Mouse (Mus musculus): ENCODE results near the gene Zfp442. TPM values are rescaled to one million over a fixed set of nuclear protein-coding genes. Genes with fewer than 3 reads are reported as not detected.
"Not testable (repeated sequence)": the region's sequence is repeated elsewhere in the genome, so short reads cannot be mapped to it uniquely, and the experiment has no call there.

The Zfp442 gene
- polyA plus RNA-seq (2015; fragmentation: Nextera tagmentation; extraction: Ambion mirVana): 8.6 and 9.2 TPM in 2 replicates

DNA sequence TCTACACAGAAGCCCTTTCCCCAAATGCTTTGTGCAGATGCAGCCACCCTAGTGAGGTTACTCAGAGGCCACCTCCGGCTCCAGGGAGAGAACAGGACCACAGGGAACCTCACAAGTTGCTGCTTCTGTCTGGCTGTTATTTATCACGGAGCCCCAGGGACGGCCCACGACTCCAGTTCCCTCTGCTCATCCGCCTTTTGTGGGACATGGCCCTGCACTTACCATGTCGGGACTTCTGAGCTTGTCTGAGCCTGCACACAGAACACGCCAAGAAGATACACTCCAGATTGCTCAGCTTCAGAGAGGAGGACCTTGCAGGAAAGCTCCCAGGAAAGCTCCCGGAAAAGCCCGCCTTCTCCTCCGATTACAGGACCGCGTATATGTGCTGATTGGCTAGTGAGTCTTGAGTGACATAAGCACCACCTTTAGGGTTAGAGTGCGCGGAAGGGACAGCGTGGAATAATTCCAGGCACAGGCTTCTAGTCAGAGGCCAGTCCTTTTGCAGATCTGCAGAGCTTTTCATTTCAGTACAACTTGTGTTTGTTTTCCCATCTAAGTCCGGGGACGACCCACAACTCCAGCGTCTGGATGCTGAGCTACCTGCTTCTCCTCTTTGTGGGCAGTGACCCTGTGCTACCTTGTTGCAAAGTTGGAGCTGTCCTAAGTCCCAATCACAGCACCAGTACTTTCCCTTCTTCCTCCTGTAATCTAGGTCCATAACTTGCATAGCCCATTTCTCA is at the start of gene Zfp442:
Gene Zfp442, minus strand, starts transcription at position 307 of the 740 bp plus-strand sequence.
- under 1% methylated on average over 18 of the region's 18 CpGs for WGBS
- peak; percentile 100 for ATAC-seq
- not testable (repeated sequence) for H3K36me3 ChIP-seq; H3K9me3 ChIP-seq; H3K27me3 ChIP-seq; H3K4me1 ChIP-seq (replicated peaks)
- Histone ChIP-seq H3K27ac (0 out of 2 replicates have a peak within 1 kb of the TSS, but pooled peaks have one; percentile 30), H3K4me3 (replicated peaks) (peak within 1 kb of the TSS; percentile 51), H3K4me2 (replicated peaks) (peak within 1 kb of the TSS; percentile 59), H3K9ac (replicated peaks) (peak within 1 kb of the TSS; percentile 66)

DNA sequence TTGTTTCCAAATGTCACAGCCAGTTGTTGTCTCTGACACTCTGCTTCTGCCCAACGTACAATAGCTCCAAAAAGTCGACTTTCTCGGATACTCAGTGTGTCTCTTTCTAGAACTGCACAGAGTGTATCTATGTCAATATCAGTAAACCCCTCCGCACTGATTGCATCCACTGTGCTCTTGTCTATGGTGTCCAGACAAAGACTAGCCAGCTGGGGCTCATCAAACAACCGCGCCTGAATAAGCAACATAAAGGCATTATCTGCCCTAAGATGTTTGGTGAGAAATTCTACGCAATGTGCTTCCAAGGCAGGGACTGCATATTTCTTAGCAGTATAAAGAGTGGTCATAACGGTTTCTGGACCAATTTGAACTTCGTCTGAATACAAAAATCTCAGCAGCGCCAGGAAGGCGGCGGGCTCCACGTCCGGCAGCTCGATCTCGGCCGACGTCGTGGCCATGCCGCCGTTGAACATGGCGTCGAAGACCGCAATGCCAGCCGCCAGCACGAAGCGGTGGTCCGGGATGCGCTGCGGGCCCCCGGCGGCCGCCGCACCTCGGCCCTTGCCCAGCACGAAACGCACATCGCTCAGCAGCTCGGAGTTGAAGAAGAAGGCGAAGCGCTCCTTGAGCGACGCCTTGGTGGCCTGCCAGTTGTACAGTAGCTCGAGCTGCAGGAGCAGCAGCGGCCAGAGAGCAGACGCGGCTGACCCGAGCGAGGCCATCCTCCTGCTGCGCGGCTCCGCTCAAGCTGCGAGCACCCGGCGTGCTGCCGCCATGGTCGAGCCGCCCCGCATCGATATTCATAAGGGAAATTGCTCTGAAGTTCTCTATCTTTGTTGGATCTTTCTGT is 49.1 kb upstream of the Zfp442 start:
- H3K9ac ChIP-seq (replicated peaks); H3K27ac ChIP-seq; H3K4me1 ChIP-seq (replicated peaks); H3K36me3 ChIP-seq; H3K27me3 ChIP-seq; H3K9me3 ChIP-seq: not testable (repeated sequence)
- 44% methylated on average over 60 of the region's 60 CpGs for WGBS
- peak overlapping the region; percentile 44 for H3K4me2 ChIP-seq (replicated peaks)
- peak overlapping the region; percentile 29 for H3K4me3 ChIP-seq (replicated peaks)
- 0 out of 2 replicates have a peak, but pooled peaks have one; percentile 37 for ATAC-seq

DNA sequence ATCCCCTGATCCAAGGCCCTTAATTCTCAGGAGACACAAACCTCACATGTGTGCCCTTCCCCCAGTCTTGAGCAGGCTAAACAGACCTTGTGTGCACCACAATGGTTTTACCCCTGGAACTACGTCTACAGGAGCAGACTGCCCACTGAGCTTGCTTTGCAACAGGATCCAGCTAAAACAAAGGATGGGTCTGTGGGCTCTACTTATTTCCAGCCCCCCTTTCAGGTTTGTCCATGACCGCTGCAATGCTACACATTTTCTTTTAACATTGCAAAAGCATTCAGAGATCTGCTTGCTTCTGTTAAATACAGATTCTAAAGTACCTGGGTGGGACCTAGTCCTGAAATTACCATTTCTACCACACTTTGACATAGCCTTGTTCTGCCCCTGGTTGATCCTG is 41.7 kb upstream of the Zfp442 start:
- no peaks in the 10 kb centered on the region for H3K27me3 ChIP-seq
- no peak for ATAC-seq
- no peak overlapping the region for H3K27ac ChIP-seq
- no peaks in the 10 kb centered on the region for H3K36me3 ChIP-seq
- 59% methylated on average over 2 of the region's 2 CpGs for WGBS
- no peak overlapping the region for H3K4me3 ChIP-seq (replicated peaks)
- no peak overlapping the region for H3K4me2 ChIP-seq (replicated peaks)
- H3K9me3 ChIP-seq: no peaks in the 10 kb centered on the region
- H3K9ac ChIP-seq (replicated peaks): no peak overlapping the region
- H3K4me1 ChIP-seq (replicated peaks): no peaks in the 10 kb centered on the region

DNA sequence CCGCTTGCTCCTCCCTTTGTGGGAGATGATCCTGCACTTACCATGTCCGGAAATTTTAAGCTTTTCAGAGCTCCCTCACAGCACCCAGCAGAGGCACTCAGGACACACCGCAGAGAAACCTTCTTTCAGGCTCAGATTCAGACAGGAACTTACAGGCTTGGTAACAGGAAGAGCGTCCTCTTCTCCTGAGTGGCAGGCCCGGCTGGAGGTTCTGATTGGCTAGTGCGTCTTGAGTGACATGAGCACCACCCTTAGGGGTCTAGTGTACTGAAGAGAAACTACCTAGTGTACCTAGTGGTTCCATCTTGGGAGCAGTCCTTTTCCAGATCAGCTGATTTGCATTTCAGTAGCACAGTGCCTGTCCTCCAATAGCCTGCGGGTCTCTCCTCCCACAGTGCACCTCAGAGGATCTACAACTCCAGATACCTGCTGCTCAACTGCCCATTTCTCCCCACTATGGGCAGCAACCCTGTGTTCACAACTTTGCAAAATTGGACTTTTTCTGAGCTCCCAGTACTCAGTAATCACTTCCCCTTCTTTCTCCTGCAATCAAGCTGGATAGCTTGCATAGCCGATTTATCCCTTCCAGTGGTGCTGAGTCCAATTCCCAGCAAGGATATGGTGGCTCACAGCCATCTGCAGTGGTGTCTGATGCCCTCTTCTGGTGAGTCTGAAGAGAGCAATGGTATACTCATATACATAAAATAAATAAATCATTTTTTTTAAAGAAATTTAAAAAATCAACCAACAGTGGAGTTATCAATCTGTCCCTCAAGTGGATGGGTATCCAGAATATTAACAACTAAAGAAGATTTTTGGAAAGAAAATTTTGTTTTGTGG is 33.9 kb upstream of the Zfp442 start, which contains the start of gene Zfp345:
Gene Zfp345, minus strand, starts transcription at position 153 of the 840 bp plus-strand sequence.
- WGBS: 64% methylated on average over 7 of the region's 8 CpGs

DNA sequence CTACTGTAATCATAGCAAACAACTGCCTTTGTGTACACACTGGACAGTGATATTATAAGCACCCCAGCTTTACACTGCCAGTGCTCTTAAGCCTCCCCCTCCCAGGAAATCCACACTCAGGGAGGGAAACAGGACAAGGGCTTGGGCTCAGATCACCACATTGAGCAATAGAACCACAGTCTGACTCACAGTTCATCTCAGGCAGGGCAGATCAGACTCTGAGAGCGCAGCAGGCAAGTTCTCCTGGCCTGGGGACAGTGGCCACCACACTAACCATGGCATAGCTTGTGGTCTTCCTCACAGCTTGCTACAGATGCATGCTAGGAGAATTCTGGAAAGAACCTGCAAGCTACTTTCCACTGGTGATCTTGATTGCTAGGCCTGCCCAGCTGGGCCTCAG is 12.2 kb downstream of the Zfp442 start:
- H3K9ac ChIP-seq (replicated peaks); H3K27ac ChIP-seq; H3K4me1 ChIP-seq (replicated peaks); H3K4me2 ChIP-seq (replicated peaks); H3K4me3 ChIP-seq (replicated peaks); ATAC-seq; H3K27me3 ChIP-seq: not testable (repeated sequence)
- Histone ChIP-seq H3K9me3 (peaks cover 23% of the 10 kb centered on the region), H3K36me3 (peaks cover 19% of the 10 kb centered on the region)
- WGBS: 92% methylated on average over 1 of the region's 1 CpGs

More for the DNA sequence above, 33.9 kb upstream of the Zfp442 start, which contains the start of gene Zfp345:
- not testable (repeated sequence) for ATAC-seq; H3K4me3 ChIP-seq (replicated peaks); H3K4me1 ChIP-seq (replicated peaks); H3K36me3 ChIP-seq; H3K4me2 ChIP-seq (replicated peaks); H3K27ac ChIP-seq; H3K9ac ChIP-seq (replicated peaks); H3K27me3 ChIP-seq; H3K9me3 ChIP-seq

DNA sequence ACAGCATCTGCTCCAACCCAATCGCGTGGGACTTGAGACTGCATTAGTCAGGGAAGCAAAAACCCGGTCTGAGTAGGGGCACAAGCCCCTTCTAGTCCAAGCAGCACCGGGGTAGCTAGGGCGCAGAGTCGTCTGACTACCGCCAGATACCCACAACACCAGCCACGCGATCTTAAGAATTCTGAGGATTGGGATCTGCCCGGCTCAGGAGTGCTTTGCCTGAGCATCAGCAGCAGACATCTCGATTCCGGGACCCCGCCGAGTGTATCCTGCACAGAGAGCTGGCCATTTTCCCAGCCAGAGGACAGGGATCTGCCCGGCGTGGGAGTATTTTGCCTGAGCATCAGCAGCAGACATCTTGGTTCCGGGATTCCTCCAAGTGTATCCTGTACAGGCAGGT is 39.1 kb downstream of the Zfp442 start:
- not testable (repeated sequence) for H3K27ac ChIP-seq; H3K9ac ChIP-seq (replicated peaks); H3K4me1 ChIP-seq (replicated peaks); ATAC-seq; H3K27me3 ChIP-seq; H3K4me2 ChIP-seq (replicated peaks); H3K4me3 ChIP-seq (replicated peaks)
- H3K9me3 ChIP-seq: peaks cover 21% of the 10 kb centered on the region
- WGBS: 93% methylated on average over 17 of the region's 17 CpGs
- H3K36me3 ChIP-seq: peaks cover 25% of the 10 kb centered on the region

DNA sequence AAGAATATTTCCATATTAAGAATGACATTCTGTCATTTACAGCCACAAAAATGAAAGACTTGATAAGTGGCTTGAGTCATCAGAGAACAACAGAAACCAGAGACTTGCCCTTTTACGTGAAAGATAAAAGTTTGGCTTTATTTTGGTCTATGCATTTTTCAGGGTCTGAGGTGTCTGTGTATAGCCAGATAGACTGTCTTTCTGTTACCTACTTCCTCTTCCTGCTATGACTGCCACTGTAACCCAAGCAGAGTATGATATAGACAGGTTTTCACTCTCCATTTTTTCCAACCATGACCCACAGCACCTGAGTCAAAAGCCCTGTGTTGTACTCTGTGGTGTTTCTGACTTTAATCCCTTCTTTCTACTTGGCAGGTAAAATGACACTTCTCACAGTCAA is 61.1 kb downstream of the Zfp442 start:
- Histone ChIP-seq H3K4me3 (replicated peaks) (no peak overlapping the region), H3K36me3 (no peaks in the 10 kb centered on the region), H3K9me3 (0 out of 2 replicates have a peak, but pooled peaks cover 7% of the 10 kb centered on the region), H3K9ac (replicated peaks) (no peak overlapping the region), H3K27me3 (no peaks in the 10 kb centered on the region), H3K4me1 (replicated peaks) (no peaks in the 10 kb centered on the region), H3K4me2 (replicated peaks) (no peak overlapping the region), H3K27ac (no peak overlapping the region)
- no peak for ATAC-seq
- 88% methylated on average over 1 of the region's 1 CpGs for WGBS

DNA sequence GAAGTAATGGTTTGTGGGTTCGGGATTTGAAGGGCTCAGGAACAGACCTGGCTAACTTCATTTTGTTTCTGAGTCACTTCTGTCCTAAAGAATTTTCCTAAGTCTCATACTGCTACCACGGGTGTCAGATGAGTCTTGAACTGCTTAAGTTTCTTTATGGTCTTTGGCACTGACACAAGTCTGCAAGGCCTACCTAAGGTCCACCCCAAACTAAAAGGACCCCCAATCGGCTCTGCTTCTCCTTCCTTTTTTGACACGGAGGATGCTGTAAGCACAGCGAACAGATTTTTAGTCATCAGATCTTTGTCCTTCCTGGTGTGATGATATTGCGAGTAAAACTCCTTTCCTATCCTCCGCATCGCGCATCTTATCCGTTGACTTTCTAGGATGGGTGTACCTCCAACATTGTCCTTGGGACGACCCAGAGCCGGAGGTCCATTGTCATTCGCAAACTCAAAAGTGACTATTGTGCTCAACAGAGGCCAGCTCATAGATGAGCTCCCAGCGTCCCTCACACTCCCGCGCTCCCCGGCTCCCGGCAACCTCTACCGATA is 65.7 kb downstream of the Zfp442 start:
- not testable (repeated sequence) for H3K27ac ChIP-seq; H3K27me3 ChIP-seq; H3K9ac ChIP-seq (replicated peaks); ATAC-seq; H3K4me2 ChIP-seq (replicated peaks); H3K4me3 ChIP-seq (replicated peaks); H3K36me3 ChIP-seq; H3K9me3 ChIP-seq; H3K4me1 ChIP-seq (replicated peaks)
- WGBS: 95% methylated on average over 19 of the region's 19 CpGs

DNA sequence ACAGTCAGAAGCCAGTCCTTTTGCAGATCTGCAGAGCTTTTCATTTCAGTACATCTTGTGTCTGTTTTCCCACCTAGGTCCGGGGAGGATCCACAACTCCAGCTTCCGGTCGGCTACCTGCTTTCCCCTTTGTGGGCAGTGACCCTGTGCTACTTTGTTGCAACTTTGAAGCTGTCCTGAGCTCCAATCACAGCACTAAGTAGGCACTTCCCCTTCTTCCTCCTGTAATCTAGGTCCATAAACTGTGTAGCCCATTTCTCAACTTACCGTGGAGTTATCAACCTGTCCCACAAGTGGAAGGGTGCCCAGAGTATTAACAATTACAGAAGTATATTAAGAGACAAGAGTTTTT is 88.4 kb downstream of the Zfp442 start:
- 15% methylated on average over 4 of the region's 4 CpGs for WGBS
- H3K9me3 ChIP-seq: 0 out of 2 replicates have a peak, but pooled peaks cover 4% of the 10 kb centered on the region
- H3K9ac ChIP-seq (replicated peaks): peak overlapping the region; percentile 80; the same call in 1 of the 2 replicates
- H3K4me3 ChIP-seq (replicated peaks): peak overlapping the region; percentile 67
- ATAC-seq: peak; percentile 71; the same call in 1 of the 2 replicates
- peaks cover 3% of the 10 kb centered on the region; the same call in 1 of the 2 replicates for H3K4me1 ChIP-seq (replicated peaks)
- peak overlapping the region; percentile 56 for H3K4me2 ChIP-seq (replicated peaks)
- H3K27me3 ChIP-seq: no peaks in the 10 kb centered on the region
- peaks cover 8% of the 10 kb centered on the region for H3K36me3 ChIP-seq
- peak overlapping the region; percentile 92 for H3K27ac ChIP-seq

DNA sequence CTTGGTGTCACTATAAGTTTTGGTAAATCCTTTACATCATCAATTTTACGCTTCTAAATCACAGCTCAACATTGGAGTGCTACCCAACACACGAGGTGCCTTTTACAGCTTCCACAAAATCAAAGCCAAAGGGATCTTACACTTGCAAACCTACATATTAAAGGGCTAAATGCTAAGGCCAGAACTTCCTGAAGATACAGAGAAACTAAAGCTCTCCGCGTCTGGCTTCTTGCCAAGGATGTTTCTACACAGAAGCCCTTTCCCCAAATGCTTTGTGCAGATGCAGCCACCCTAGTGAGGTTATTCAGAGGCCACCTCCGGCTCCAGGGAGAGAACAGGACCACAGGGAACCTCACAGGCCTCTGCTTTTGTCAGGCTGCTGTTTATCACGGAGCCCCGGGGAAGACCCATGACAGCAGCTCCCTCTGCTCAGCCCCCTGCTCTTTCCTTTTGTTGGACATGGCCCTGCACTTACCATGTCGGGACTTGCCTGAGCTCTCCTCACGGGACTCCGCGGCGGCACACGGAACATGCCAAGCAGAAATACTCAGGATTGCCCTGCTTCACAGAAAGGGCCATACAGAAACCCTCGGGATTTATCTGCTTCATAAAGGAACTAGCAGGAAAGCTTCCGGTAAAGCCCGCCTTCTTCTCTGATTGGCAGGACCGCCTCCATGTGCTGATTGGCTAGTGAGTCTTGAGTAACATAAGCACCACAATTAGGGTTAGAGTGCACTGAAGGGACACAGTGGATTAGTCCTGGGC is 89.0 kb downstream of the Zfp442 start, which contains the start of gene 3300002I08Rik:
Gene 3300002I08Rik, minus strand, starts transcription at position 653 of the 765 bp plus-strand sequence.
- peak within 1 kb of the TSS; percentile 92 for H3K27ac ChIP-seq
- not testable (repeated sequence) for H3K9me3 ChIP-seq; H3K4me1 ChIP-seq (replicated peaks); H3K27me3 ChIP-seq
- peak within 1 kb of the TSS; percentile 56 for H3K4me2 ChIP-seq (replicated peaks)
- ATAC-seq: peak; percentile 99
- peak within 1 kb of the TSS; percentile 80 for H3K9ac ChIP-seq (replicated peaks)
- WGBS: 6% methylated on average over 17 of the region's 17 CpGs
- peak within 1 kb of the TSS; percentile 67 for H3K4me3 ChIP-seq (replicated peaks)
- peaks cover 11% of the 10 kb centered on the region for H3K36me3 ChIP-seq

All from midbrain, embryonic 13.5 days (tissue).